Mouse (Mus musculus): Measurements from ENCODE around the gene Pim3. TPM values are rescaled to one million over a fixed set of nuclear protein-coding genes. Genes with fewer than 3 reads are reported as not detected.
A peak's percentile ranks its signal among the peaks of the same experiment; 100 is the strongest.

Pim3 gene
- polyA plus RNA-seq, 1 experiment from 2014 or later = 38.6 TPM

DNA sequence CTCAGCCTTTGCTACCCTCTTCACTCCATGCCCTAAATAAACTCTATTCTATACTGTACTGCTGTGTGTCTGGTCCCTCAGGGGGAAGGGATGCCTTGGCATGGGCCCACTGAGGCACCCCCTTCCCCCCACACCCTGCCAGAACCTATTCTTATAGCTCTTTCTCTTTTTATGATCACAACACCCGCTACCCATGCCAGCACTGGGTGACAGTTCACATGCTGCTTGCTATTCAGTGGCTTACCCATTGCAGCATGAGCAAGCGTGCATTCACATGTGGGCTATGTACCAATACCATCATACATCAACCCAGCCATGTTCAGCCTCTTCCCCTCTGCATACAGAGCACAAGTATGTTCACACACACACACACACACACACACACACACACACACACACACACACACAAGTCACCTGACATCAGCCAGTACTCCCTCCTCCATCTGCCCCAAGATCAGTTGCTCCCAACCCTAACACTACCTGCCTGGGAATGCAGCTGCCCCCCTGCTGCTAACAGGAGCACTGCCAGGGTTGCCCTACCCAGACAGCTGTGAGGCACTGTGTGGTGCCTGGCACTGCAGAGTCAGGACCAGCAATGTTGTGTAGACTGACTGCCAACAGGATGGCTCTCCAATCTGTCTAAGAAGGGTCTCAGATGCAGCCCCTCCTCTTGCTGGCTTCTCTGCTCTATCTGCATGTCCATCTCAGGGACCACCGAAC lies 20.2 kb upstream of the Pim3 start:
- no peak overlapping the region for H3K27ac ChIP-seq (replicated peaks; ENCODE audit: low read depth, low read length)
- H3K36me3 ChIP-seq (ENCODE audit: control insufficient read depth, insufficient read depth, low read length) = no peaks in the 10 kb centered on the region
- H3K27me3 ChIP-seq (replicated peaks; ENCODE audit: control insufficient read depth, insufficient read depth, low read length) = no peaks in the 10 kb centered on the region
- H3K4me1 ChIP-seq (ENCODE audit: control insufficient read depth, insufficient read depth, low read length) = peaks cover 21% of the 10 kb centered on the region
- H3K4me2 ChIP-seq (ENCODE audit: low read depth, low read length) = no peak overlapping the region
- ATAC-seq (ENCODE audit: low read depth) (no peak), DNase-seq (ENCODE audit: low spot score) (no peak)
- WGBS = 82% methylated on average over 3 of the region's 3 CpGs
- H3K9me3 ChIP-seq (ENCODE audit: control insufficient read depth, low read length) = no peaks in the 10 kb centered on the region
- H3K9ac ChIP-seq (ENCODE audit: low read depth, low read length) = no peak overlapping the region
- no peak overlapping the region for H3K4me3 ChIP-seq (ENCODE audit: low read depth, low read length)

DNA sequence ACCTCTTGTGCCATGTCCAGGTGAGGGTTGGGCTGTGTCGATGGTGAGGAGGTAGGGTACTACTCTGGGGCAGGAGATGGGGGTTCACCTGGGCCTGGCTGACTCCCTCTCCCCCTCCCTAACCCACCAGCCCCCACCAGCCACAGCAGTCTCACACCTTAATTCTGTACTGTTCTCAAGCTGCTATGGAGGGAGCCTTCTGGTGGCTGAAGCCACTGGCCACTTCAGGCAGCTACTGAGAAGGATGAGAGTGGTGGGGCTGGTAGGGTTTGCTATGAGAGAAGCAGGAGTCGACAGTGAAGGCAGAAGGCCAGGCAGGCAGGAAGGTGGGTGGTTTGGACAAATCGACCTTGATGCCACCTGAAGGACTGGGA lies 19.7 kb upstream of the Pim3 start:
- 76% methylated on average over 3 of the region's 3 CpGs for WGBS
- Histone ChIP-seq H3K4me2 (ENCODE audit: low read depth, low read length) (no peak overlapping the region), H3K36me3 (ENCODE audit: control insufficient read depth, insufficient read depth, low read length) (no peaks in the 10 kb centered on the region), H3K9me3 (ENCODE audit: control insufficient read depth, low read length) (no peaks in the 10 kb centered on the region), H3K4me3 (ENCODE audit: low read depth, low read length) (no peak overlapping the region), H3K9ac (ENCODE audit: low read depth, low read length) (no peak overlapping the region), H3K27me3 (replicated peaks; ENCODE audit: control insufficient read depth, insufficient read depth, low read length) (no peaks in the 10 kb centered on the region), H3K4me1 (ENCODE audit: control insufficient read depth, insufficient read depth, low read length) (peaks cover 21% of the 10 kb centered on the region), H3K27ac (replicated peaks; ENCODE audit: low read depth, low read length) (no peak overlapping the region)
- no peak for DNase-seq (ENCODE audit: low spot score)
- ATAC-seq (ENCODE audit: low read depth) = no peak

DNA sequence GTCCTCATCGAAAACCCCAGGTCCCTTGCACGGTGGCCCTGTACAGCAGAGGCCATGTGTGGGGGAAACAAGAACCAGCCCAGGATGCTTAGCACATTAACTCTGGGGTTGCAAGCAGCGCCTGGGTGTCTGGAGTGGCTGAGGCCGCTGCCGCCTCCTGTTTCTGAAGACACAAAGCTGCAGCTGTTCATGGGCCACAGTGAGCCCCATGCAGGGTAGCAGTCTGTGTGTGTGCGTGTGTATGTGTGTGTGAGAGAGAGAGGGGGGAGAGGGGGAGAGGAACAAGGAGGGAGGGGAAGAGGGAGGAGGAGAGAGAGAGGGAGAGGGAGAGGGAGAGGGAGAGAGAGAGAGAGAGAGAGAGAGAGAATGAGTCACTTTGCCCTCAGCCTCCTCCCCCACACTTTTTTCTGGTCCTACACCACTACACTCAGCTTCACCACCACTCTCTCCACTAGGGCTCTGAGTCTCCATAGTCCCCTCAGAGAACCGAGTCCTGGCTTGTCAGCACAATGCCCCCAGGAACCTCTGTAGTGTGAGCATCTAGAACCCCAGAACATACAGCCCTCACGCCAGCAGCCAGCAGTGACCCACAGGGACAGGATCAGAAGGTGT lies 18.4 kb upstream of the Pim3 start:
- DNase-seq (ENCODE audit: low spot score) (peak; percentile 88), ATAC-seq (ENCODE audit: low read depth) (peak; percentile 69)
- no peak overlapping the region for H3K4me3 ChIP-seq (ENCODE audit: low read depth, low read length)
- WGBS = 29% methylated on average over 8 of the region's 8 CpGs
- no peak overlapping the region for H3K4me2 ChIP-seq (ENCODE audit: low read depth, low read length)
- no peak overlapping the region for H3K9ac ChIP-seq (ENCODE audit: low read depth, low read length)
- H3K27ac ChIP-seq (replicated peaks; ENCODE audit: low read depth, low read length) = peak overlapping the region; percentile 52
- H3K27me3 ChIP-seq (replicated peaks; ENCODE audit: control insufficient read depth, insufficient read depth, low read length) = no peaks in the 10 kb centered on the region
- no peaks in the 10 kb centered on the region for H3K9me3 ChIP-seq (ENCODE audit: control insufficient read depth, low read length)
- H3K36me3 ChIP-seq (ENCODE audit: control insufficient read depth, insufficient read depth, low read length) = no peaks in the 10 kb centered on the region
- H3K4me1 ChIP-seq (ENCODE audit: control insufficient read depth, insufficient read depth, low read length) = peaks cover 13% of the 10 kb centered on the region

DNA sequence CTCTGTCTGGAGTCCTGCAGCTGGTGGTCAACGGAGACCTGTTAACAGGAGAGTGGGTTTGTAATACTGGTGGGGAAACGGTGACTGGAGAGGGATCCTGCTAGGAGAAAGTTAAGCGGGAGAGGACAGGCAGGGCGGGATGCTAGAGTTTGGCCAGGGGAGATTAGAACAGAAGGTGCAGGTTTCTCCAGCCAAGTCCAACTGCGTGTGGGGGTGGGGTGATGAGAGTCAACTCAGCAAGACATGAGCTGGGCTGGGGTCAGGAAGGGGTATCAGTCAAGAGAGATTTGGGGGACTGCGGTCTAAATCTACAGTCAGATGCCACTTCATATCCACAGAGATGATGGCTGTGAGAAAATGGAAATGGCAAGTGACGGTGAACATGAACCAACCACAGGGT lies 17.0 kb upstream of the Pim3 start:
- DNase-seq (ENCODE audit: low spot score) (no peak), ATAC-seq (ENCODE audit: low read depth) (no peak)
- Histone ChIP-seq H3K4me1 (ENCODE audit: control insufficient read depth, insufficient read depth, low read length) (0 out of 2 replicates have a peak, but pooled peaks cover 3% of the 10 kb centered on the region), H3K27ac (replicated peaks; ENCODE audit: low read depth, low read length) (no peak overlapping the region), H3K27me3 (replicated peaks; ENCODE audit: control insufficient read depth, insufficient read depth, low read length) (no peaks in the 10 kb centered on the region), H3K9ac (ENCODE audit: low read depth, low read length) (no peak overlapping the region), H3K9me3 (ENCODE audit: control insufficient read depth, low read length) (no peaks in the 10 kb centered on the region), H3K4me3 (ENCODE audit: low read depth, low read length) (no peak overlapping the region), H3K4me2 (ENCODE audit: low read depth, low read length) (no peak overlapping the region), H3K36me3 (ENCODE audit: control insufficient read depth, insufficient read depth, low read length) (no peaks in the 10 kb centered on the region)
- WGBS = 93% methylated on average over 7 of the region's 7 CpGs

DNA sequence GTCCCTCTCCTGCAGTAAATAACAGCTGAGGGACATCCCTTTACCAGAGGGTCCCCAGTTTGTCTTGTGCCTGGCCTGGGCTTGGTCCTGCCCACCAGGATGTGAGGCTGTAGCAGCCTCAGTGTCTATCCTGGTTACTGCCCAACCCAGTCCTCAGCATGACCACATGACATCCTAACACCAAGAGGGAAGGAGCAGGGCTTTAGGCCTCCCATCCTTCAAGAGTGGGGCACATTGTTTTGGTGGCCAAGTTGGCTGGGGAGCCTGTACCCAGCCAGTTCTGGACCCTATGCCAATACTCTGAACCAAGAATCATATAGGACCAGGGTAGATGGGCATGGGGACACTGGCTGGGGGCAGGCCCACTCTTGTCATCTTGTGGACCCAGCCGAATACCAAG lies 13.3 kb upstream of the Pim3 start:
- Histone ChIP-seq H3K4me2 (ENCODE audit: low read depth, low read length) (no peak overlapping the region), H3K27me3 (replicated peaks; ENCODE audit: control insufficient read depth, insufficient read depth, low read length) (no peaks in the 10 kb centered on the region), H3K9me3 (ENCODE audit: control insufficient read depth, low read length) (no peaks in the 10 kb centered on the region), H3K9ac (ENCODE audit: low read depth, low read length) (no peak overlapping the region), H3K27ac (replicated peaks; ENCODE audit: low read depth, low read length) (no peak overlapping the region), H3K4me3 (ENCODE audit: low read depth, low read length) (no peak overlapping the region), H3K4me1 (ENCODE audit: control insufficient read depth, insufficient read depth, low read length) (peaks cover 14% of the 10 kb centered on the region), H3K36me3 (ENCODE audit: control insufficient read depth, insufficient read depth, low read length) (no peaks in the 10 kb centered on the region)
- WGBS = 100% methylated on average over 1 of the region's 1 CpGs
- ATAC-seq (ENCODE audit: low read depth) = no peak
- DNase-seq (ENCODE audit: low spot score) = no peak

DNA sequence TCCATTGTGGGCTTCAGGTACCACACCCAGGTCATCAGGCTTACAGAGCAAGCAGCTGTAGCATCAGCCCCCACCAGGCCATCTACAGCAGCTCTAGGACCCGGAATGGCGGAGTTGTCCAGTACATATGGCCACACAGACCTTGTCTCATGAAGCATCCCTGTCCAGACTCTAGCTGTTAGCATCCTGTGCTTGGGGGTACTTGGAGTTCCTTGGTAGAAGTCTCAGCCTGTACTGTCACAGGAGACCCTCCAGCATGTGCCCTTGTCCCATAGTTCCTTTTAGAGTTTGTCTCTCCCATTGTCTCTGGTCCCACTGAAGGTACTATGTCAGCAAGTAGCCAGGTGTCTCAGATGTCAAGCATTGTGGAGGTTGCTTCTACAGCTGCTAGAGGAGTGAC lies 12.4 kb upstream of the Pim3 start:
- ATAC-seq (ENCODE audit: low read depth) (no peak), DNase-seq (ENCODE audit: low spot score) (no peak)
- Histone ChIP-seq H3K9ac (ENCODE audit: low read depth, low read length) (no peak overlapping the region), H3K36me3 (ENCODE audit: control insufficient read depth, insufficient read depth, low read length) (no peaks in the 10 kb centered on the region), H3K9me3 (ENCODE audit: control insufficient read depth, low read length) (no peaks in the 10 kb centered on the region), H3K27ac (replicated peaks; ENCODE audit: low read depth, low read length) (no peak overlapping the region), H3K4me3 (ENCODE audit: low read depth, low read length) (no peak overlapping the region), H3K27me3 (replicated peaks; ENCODE audit: control insufficient read depth, insufficient read depth, low read length) (no peaks in the 10 kb centered on the region), H3K4me1 (ENCODE audit: control insufficient read depth, insufficient read depth, low read length) (peaks cover 18% of the 10 kb centered on the region), H3K4me2 (ENCODE audit: low read depth, low read length) (no peak overlapping the region)
- 84% methylated on average over 2 of the region's 2 CpGs for WGBS

DNA sequence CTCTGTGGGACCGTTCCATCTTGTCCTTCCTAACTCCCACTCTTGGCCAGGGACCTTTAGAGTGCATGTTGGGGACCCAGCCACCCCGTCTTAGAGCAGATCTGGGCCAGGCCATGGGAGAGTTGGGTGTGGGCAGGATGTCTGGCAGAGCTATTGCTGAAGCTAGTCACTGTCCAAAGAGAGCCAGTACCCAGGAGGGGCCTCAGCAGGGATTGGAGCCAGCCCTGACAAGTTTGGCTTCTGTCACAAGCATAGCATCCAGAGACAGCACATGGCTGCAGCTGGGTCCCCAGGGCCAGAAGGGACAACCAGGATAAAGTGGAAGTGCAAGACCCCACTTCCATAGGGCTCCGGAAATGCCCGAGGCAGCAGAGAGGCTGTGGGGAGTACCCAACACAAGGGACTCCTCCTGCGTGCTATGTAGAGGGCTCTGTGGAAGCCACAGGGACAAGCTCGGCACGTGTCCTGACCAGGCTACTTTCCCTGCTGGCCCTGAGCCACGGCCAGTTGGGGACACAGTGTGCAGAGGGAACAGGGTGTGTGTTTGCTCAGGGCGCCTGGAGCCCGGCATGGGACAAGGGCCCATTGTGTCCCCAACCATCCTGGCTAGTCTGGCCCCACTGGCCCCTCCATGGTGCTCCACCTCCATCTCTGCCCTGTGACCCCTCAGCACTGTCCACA lies 11.7 kb upstream of the Pim3 start:
- Histone ChIP-seq H3K27me3 (replicated peaks; ENCODE audit: control insufficient read depth, insufficient read depth, low read length) (no peaks in the 10 kb centered on the region), H3K36me3 (ENCODE audit: control insufficient read depth, insufficient read depth, low read length) (no peaks in the 10 kb centered on the region), H3K4me1 (ENCODE audit: control insufficient read depth, insufficient read depth, low read length) (peaks cover 24% of the 10 kb centered on the region), H3K4me2 (ENCODE audit: low read depth, low read length) (no peak overlapping the region), H3K9me3 (ENCODE audit: control insufficient read depth, low read length) (no peaks in the 10 kb centered on the region), H3K9ac (ENCODE audit: low read depth, low read length) (no peak overlapping the region), H3K4me3 (ENCODE audit: low read depth, low read length) (no peak overlapping the region), H3K27ac (replicated peaks; ENCODE audit: low read depth, low read length) (no peak overlapping the region)
- 27% methylated on average over 7 of the region's 10 CpGs for WGBS
- DNase-seq (ENCODE audit: low spot score) (no peak), ATAC-seq (ENCODE audit: low read depth) (no peak)

DNA sequence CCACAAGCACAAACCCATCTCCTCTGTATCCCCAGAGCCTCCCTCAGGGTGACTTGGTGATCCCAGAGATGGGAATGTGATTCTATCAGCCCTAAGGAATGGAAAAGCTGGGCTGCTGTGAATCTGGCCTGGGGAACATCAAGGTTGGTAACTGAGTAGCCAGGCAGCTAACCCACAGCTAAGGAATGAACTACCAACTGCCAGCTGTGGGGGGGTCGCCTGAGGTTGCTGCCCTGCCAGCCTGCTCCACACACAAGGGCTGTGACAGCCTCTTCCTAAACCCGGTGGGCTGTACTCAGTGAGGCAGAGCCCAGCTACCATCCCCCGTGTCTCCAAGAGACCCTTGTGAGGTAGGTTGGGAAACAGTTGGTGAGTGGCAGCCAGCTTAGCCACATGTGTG lies 10.9 kb upstream of the Pim3 start:
- Histone ChIP-seq H3K9me3 (ENCODE audit: control insufficient read depth, low read length) (no peaks in the 10 kb centered on the region), H3K27me3 (replicated peaks; ENCODE audit: control insufficient read depth, insufficient read depth, low read length) (no peaks in the 10 kb centered on the region), H3K9ac (ENCODE audit: low read depth, low read length) (no peak overlapping the region), H3K4me1 (ENCODE audit: control insufficient read depth, insufficient read depth, low read length) (peaks cover 29% of the 10 kb centered on the region), H3K4me3 (ENCODE audit: low read depth, low read length) (no peak overlapping the region), H3K27ac (replicated peaks; ENCODE audit: low read depth, low read length) (no peak overlapping the region), H3K36me3 (ENCODE audit: control insufficient read depth, insufficient read depth, low read length) (no peaks in the 10 kb centered on the region), H3K4me2 (ENCODE audit: low read depth, low read length) (no peak overlapping the region)
- 22% methylated on average over 3 of the region's 3 CpGs for WGBS
- DNase-seq (ENCODE audit: low spot score) = no peak
- peak; percentile 23 for ATAC-seq (ENCODE audit: low read depth)
